Mouse (Mus musculus) lung, postnatal 0 days (tissue): ENCODE results near the gene Dnajb4.

ENCODE experiments used
- CTCF ChIP-seq: IDR thresholded peaks from 2 replicates; pipeline ENCODE4 v1.5.1; 2016; ENCODE audit warnings: antibody characterized with exemption, mild to moderate bottlenecking
- EP300 ChIP-seq: IDR thresholded peaks from 2 replicates; pipeline ENCODE4 v1.6.1; 2016; ENCODE audit warnings: antibody characterized with exemption, mild to moderate bottlenecking, control low read depth

- TF ChIP-seq CTCF = 0 out of 2 replicates have a peak, but pooled peaks have one; percentile 16
- TF ChIP-seq EP300 = peak; percentile 97
These were observed 18.3 kb downstream of the Dnajb4 start for GRCm38 (mm10) chr3:152191791-152192237.
